Mouse (Mus musculus) left cerebral cortex, postnatal 14 days (tissue): ENCODE results near the gene Wfdc11. TPM values are rescaled to one million over a fixed set of nuclear protein-coding genes. Genes with fewer than 3 reads are reported as not detected.
"Not testable (repeated sequence)": the region's sequence is repeated elsewhere in the genome, so short reads cannot be mapped to it uniquely, and the experiment has no call there.

Experiments used
- DNase-seq, 2 experiments: peaks; one replicate each; pipeline ENCODE4 v3.0.0; 2021 to 2022; ENCODE audit warnings: low spot score in 2 of 2, mixed read lengths in 1 of 2
- intact Hi-C: fragments of 180-260 bp; cut with DNase I; formaldehyde crosslinking; loops from one replicate; pipeline ENCODE4 v1.15.1; 2025
- long read RNA-seq, 2 experiments: library from polyadenylated mRNA; stranded (forward); transcript quantifications; one replicate each; pipeline ENCODE4 v2.0.0; 2021
- total RNA-seq, 2 experiments: library from RNA; stranded (reverse); gene quantifications; 2 replicates each; pipeline ENCODE4 v1.2.3; 2021

Wfdc11 gene
- total RNA-seq = not detected
- long read RNA-seq, experiment 1 = 0 reads
- long read RNA-seq, experiment 2 = 0 reads

GRCm38 (mm10) chr2:164673987-164674386, at the start of gene Wfdc11:
Gene Wfdc11, minus strand, starts transcription at chr2:164674087.
- DNase-seq = peak in 1 of 2 experiments; percentile 9
- intact Hi-C loops = no loop called here

DNA sequence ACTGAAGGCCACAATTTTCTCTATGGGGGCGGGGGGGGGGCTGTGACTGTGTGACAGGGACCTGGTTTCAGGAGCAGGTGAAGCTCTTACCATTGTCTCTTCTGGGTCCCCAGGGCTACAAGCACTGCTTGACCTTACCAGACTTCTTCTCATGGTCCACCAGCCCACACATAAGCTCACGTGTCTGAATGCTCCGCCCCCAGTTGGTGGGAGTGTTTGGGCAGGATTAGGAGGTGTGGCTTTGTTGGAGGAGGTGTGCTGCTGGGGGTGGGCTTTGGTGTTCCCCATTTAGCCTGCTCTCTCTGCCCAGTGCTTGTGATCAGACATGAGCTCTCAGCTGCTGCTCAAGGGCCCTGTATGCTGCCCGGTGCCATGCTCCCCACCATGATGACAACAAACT, 49.4 kb upstream of the Wfdc11 start:
- DNase-seq = no peak
- intact Hi-C loops = loop anchor here (10.0 kb wide), 1 partner anchor 308 kb away; no protein-coding TSS in a partner anchor

DNA sequence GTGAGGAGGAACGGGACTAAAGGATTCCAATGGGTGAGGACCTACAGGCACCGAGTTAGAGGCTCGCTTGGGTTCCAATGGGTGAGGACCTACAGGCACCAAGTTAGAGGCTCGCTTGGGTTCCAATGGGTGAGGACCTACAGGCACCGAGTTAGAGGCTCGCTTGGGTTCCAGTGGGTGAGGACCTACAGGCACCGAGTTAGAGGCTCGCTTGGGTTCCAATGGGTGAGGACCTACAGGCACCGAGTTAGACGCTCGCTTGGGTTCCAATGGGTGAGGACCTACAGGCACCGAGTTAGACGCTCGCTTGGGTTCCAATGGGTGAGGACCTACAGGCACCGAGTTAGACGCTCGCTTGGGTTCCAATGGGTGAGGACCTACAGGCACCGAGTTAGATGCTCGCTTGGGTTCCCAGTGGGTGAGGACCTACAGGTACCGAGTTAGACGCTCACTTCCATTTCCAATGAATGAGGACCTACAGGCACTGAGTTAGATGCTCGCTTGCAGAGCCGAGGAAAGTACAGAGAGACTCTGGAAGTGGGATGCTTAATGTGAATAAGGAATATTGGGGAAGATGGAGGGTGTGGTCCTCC, 42.4 kb upstream of the Wfdc11 start:
- intact Hi-C loops = not testable (repeated sequence)

GRCm38 (mm10) chr2:164715005-164715404, 41.1 kb upstream of the Wfdc11 start, which contains the start of gene Spint5:
Gene Spint5, plus strand, starts transcription at chr2:164715305.
- no peak for DNase-seq
- intact Hi-C loops = no loop called here

More for the DNA sequence above, 42.4 kb upstream of the Wfdc11 start:
- DNase-seq = not testable (repeated sequence)

DNA sequence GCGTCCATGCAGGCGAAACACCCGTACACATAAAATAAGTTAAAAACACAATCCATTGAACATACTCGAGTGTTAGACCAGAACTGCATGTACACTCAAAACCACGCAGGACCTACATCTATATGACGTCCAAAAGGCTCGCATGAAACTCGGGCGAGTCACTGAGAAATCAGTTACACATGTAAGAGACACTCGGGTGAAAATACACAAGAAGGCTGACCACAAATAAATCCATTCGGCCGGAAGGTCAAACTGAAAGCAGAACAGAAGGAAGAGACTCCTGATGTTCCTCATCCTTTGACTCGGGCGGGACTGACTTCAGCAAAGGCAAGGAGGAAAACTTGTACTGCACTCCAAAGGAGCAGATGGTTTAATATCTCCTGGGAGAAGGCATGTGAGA, 32.1 kb upstream of the Wfdc11 start:
- no peak for DNase-seq
- intact Hi-C loops = no loop called here

- intact Hi-C loops = no loop called here
- no peak for DNase-seq
These were observed 31.4 kb upstream of the Wfdc11 start for GRCm38 (mm10) chr2:164705328-164705727.

- intact Hi-C loops = no loop called here
- no peak for DNase-seq
These were observed 30.3 kb upstream of the Wfdc11 start for GRCm38 (mm10) chr2:164704235-164704634.

DNA sequence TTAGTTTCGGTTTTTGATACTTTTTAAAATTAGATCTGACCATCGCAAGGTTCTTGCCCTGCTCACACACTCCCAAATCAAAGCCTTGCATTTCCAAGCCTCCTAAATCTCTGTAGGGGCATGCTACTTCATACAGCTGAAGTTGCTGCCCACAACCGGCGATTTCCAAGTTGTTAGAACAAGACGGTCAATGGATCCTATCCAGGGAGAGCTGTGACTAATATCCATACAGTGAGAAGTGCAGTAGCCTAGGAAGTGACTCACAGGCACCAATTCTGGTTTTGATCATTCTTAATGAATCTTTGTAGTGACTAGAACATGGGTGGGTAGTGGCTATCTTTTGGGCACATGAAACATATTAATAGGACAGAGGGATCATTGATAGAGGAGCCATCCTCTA, 27.9 kb upstream of the Wfdc11 start:
- intact Hi-C loops = no loop called here
- DNase-seq = no peak

DNA sequence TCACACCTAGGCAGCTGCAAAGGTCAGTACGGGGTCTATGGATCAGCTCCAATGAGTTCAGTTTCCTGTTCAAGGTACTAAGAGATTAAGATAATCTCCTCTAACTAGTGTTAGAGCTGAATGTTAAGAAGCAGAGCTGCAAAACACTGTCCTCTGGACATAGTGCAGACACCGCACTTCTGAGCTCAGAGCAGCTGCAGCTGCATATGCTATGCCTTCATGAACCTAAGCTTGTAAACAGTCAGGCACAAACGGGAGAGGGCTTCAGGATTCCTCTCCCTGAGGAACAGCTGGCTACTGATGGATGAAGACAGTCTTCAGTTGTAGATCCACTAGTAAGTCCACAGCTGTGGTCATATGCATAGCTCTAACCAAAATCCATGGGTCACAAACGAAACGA, 27.1 kb upstream of the Wfdc11 start:
- intact Hi-C loops = no loop called here
- DNase-seq = no peak

GRCm38 (mm10) chr2:164698201-164698600, 24.3 kb upstream of the Wfdc11 start, which contains the start of gene Spint4:
Gene Spint4, plus strand, starts transcription at chr2:164698501.
- intact Hi-C loops = no loop called here
- no peak for DNase-seq

GRCm38 (mm10) chr2:164684807-164685206, 10.9 kb upstream of the Wfdc11 start, which contains the start of gene Wfdc13:
Gene Wfdc13, plus strand, starts transcription at chr2:164685107.
- DNase-seq = no peak
- intact Hi-C loops = loop anchor here (5.0 kb wide), 1 partner anchor 42 kb away; no protein-coding TSS in a partner anchor

DNA sequence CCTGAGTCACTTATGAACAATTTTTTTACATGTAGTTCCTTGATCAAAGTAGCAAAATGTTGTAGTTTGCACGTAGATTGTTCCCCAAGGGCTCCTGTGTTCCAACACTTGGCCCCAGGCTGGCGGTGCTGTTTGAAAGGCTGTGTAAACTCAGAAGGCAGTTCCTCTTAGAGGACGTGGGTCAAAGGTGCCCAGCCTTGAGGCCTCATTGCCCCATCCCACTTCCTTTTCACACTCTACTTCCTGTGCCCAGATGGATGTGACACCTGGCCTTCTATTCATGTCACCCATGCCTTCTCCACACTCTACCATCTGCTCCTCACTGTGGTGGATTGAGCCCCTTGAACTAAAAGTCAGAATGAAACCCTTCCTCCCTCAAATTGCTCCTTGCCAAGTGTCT, 6.0 kb upstream of the Wfdc11 start:
- intact Hi-C loops = loop anchor here (5.0 kb wide), 1 partner anchor 47 kb away; no protein-coding TSS in a partner anchor
- DNase-seq = no peak

DNA sequence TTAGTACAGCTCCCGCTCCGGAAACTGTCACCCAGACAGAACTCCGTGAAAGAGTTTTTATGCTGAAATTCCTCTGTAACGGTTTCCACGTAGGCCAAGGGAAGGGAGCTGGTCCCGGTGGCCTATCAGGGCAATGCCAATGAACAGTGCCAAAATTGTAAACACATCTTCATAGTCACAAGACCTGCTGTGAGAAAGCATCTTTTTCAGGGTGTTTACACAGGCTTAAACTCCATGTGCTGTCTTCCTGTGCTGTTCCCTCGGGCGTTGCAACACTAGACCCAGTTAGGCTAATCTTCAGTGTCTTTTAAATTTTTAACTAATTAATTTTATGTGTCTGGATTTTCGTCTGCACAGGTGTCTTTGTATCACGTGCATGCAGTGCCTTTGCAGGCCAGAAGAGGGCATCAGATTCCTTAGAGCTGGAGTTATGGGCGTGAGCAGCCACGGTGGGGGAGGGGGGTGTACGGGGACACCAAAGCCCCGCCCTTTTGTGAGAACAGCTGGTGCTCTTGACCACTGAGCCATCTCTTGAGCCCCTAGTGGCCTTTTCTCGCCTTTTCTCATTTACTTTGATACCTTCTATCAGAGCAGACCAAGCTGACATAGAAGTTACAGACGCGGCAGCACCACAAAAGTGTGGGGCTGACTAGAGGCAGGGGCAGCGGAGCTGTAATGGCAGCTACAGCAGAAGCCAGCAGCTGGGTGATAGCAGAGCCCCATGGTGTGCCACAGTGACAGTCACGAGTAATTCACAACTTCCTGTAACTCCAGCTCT, 5.2 kb upstream of the Wfdc11 start:
- intact Hi-C loops = no loop called here
- DNase-seq = peak; percentile 69 to 77

DNA sequence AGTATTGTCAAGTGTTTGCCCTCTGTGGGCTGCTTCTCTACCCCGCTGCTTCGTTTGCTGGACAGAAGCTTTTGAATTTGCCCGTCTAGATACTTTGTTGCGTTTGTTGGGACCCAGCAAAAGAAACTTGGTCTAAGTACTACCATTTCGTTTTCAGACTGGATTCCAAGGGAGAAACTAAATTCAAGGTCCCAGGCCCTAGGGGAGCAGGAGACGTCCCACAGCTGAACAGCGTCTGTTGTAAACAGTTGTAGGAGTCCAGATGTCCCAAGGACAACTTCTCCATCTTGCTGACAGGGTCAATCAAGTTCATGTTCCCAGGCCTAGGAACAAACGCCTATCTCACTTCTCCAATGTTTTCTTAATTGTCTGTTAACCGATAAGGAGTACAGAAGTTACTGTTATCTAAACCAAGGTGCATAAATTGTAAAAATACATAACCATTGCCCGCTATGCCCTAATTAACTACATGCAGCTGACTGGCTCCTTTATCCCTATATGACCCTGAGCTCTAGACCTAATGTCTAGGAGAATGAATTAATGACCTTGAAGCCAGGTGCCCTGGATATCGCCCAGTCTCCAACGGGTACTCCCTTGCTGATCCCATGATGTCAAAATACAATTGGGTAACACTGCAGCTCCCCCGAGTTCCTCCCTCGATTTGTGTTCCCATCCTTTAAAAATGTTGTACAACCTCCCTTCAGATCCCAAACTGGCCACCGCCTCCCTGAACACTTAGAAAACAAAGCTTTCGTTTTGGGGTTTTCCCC, 3.2 kb upstream of the Wfdc11 start:
- DNase-seq = no peak
- intact Hi-C loops = no loop called here

- intact Hi-C loops = no loop called here
These were observed 2.2 kb upstream of the Wfdc11 start for GRCm38 (mm10) chr2:164676103-164676502.

DNA sequence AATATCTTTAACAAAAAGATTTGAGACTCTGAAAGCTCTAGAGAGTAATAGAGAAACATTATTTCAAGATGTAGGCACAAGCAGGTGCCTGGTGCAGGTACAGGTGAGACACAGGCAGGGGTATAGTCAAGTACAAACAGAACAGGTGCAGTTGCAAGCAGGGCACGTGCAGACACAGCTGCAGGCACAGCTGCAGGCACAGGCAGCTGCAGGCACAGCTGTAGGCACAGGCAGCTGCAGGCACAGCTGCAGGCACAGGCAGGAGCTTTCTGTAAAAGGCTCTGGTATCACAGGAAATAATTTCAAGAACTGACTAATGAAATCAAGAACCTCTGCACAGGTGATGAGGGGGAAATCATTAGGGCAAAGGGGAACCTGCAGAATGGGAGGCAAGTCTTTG, 2.9 kb downstream of the Wfdc11 start:
- intact Hi-C loops = no loop called here

More at GRCm38 (mm10) chr2:164676103-164676502, 2.2 kb upstream of the Wfdc11 start:
- DNase-seq = no peak

DNA sequence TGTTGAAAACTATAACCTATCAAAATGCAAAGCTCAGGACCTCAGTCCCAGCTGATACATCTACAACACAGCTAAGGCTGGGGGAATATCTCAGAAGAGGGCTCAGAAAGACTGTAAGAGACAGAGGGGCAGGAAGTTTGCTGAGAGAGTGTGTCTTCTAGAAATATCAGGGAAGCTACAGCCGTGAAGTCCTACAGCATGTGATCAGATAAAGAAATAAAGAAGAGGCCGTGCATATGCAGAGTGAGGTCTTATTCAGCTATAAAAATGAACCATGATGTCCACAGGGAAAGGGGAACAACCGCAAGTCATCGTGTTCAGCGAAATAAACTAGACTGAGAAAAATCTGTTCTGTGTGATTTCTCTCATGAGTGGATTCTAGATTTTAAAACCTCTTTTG, 3.6 kb downstream of the Wfdc11 start:
- intact Hi-C loops = no loop called here
- no peak for DNase-seq

More for the DNA sequence above, 2.9 kb downstream of the Wfdc11 start:
- DNase-seq = no peak

DNA sequence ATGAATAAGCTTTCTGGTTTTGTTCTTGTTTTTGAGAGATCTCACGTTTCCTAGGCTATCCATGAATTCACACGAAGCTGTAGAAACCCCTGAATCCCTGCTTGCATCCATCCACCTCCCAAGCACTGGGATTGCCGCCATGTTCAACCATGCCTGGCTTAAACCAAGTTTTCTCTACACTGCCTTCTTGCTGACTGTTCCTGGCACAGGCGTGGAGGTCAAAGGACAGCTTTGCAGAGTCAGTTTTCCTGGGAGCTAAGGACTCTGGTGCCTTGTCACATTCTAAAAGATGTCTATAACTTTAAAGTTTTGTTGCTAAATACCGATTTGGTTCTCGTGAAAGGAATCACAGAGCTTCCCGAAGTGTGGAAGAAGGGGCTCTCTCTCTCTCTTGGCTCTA, 9.0 kb downstream of the Wfdc11 start:
- DNase-seq = no peak
- intact Hi-C loops = no loop called here

- DNase-seq = no peak
- intact Hi-C loops = no loop called here
These were observed 17.4 kb downstream of the Wfdc11 start, which contains the start of gene Wfdc9 for GRCm38 (mm10) chr2:164656483-164656882. Gene Wfdc9, minus strand, starts transcription at chr2:164656583.

GRCm38 (mm10) chr2:164655858-164656257, 18.0 kb downstream of the Wfdc11 start, which contains the start of gene Wfdc10:
Gene Wfdc10, plus strand, starts transcription at chr2:164656046.
- DNase-seq = peak; percentile 15 to 25

More at GRCm38 (mm10) chr2:164655858-164656257, 18.0 kb downstream of the Wfdc11 start, which contains the start of gene Wfdc10:
- intact Hi-C loops = no loop called here
